Mouse (Mus musculus) urinary bladder, postnatal 10 days (tissue): Measurements from ENCODE around the gene Nek7.

Source experiments
- DNase-seq: peaks from one replicate; pipeline ENCODE4 v3.0.0; 2022; ENCODE audit warnings: low spot score

Nek7 gene

DNA sequence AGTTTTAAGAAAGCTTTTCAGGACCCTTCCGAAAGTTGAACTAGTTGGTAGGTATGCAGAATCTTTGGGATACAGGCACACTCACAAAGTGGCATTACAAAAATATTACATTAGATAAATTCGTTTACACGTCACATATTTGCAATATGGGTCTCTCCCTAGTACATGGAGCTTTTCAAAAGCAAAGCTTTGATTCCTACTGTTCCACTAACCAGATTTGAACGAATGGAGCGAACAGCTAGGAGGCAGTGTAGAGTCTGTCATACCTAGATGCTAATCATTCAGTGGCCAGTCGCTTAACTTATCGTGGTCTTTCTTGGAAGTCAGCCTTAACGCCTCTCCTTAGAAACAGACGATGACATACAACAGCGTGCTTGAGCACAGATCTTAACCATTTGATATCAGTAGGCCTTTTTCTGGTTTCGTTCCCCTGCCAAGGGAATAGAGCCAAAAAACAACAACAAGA is at the start of gene Nek7:
Gene Nek7 (minus strand): TSS at position 146 of the 466 bp plus-strand sequence.
- DNase-seq = no peak

DNA sequence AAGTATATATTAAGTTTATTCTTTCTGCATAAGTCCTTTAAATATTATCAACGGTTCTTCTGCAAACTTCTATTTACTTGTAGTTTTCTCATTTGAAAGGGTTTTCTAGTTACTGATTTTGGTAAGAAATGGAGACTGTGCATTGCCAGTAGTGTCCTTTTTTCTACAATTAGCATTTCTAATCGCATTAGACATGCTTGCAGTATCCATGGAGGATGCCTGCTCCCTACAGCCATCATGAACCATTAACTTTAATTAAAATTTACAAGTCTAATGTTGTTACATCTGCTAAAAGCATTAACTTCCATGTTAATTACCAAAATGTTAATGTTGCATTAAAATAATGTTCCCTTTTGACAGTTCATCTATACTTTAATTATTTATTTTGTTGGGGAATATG is 42.4 kb upstream of the Nek7 start:
- no peak for DNase-seq

DNA sequence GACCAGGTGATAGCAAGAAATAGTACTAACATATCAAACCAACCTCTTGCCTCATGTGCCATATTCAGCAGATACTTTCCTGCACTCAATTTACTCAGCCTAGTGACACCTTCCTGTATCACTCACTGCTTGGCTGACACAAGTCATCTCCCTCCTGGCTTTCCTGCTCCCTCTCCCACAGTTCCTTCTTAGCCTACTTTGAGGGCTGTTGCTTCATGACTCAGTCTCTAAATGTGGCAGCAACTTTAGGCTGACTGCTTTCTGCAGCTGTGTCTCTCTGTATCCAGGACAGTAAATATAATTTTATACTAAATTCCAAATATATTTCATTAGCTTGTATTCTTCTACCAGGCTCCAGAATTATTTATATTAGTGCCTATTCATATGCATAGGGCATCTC is 34.3 kb upstream of the Nek7 start:
- no peak for DNase-seq

DNA sequence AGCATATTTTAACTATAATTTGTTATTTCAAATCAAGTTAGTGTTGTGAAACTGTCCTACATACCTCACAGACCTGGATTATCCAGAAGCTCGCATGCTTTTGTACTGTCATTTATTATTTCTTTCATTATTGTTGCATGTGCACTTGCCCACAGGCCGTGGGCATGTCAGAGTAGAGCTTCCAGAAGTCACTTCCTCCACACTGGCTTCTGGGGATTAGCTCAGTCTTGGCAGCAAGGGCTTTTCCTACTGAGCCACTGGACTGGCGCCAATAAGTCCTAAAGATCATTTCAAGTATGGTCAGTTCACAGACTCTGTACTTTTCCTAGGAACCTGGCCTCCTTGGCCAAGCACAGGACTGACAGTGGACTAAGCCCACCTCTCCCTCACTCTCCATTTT is 25.1 kb upstream of the Nek7 start:
- no peak for DNase-seq

DNA sequence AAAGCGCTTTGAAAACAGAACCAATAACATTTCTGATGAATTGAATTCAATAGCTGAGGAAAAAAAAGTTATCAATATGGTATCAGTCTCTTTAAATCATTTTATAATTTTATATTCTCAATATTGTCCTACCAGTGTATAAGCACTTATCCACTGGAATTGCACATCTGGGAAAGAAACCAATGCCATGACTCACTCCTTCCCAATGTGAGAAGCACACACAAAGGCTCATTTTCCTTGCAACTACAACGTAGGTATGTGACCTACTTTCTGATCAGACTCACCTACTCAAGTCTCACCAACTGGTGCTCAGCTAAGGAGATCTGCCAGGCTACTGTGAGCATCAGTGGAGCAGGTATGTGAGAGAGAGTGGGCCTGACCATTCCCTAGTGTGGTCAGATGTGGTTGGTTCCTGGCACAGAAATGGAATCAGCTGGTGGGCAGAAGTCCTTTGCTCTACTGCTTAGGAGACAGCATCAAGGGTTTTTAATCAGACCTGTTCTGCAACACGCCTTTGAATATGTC is 23.4 kb upstream of the Nek7 start:
- no peak for DNase-seq

DNA sequence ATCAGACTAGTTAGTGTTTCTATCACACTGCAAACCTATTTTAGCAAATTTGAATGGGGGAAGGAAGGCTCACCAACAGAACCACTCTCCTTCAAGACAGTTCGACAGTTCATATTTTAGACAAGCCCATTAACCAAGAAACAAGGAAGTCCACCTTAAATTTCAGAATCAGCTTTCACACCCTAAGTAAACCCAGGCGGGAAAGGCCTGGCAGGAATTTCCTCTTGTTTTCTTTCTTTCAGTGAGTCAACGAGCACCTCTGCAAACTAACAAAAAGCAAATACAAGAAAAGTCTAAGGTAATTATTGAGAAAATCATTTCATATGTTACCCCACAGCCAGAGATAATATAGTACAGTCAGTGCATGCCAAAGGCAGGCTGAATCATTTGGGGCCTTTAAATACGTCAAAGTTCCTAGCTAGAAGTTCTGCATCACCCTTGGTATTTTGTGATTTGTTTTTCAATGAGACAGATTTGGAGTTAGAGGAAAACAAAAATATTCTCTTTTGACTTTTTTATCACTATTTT is 21.1 kb upstream of the Nek7 start:
- no peak for DNase-seq

DNA sequence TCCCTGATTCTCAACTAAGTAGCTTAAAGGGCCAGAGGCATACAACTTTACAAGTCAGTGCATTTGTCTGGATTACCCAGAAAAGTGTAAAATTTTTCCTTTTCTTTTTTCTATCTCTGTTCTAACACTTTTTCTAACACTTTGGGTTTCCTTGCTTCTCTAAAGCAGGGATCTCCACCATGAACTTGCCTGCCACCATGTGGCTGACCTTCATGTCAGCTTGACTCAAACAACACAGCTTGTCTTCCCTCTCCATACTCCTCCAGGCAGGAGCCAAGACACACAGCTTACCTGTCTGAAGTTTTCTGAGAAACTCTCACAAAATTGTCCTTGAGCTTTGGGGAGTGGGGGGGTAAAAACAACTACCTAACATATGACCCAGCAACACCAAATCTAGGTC is 17.9 kb upstream of the Nek7 start:
- no peak for DNase-seq

DNA sequence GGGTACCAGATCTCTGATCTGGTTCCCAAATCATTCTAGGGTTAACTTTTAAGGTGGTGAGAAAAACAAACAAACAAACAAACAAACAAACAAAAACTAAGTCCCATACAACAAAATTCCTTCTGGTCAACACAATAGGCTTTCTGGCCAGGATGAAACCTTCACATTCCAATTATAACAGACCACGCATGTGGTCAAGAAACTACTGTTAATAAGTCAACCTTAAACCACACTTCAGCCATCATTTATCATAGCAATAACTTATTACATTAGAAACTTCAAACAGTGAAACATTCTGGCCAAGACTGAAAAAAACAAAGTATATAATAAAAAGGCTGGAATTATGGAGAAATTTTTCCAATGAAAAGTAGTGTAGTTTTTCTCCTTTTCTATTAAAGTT is 14.6 kb upstream of the Nek7 start:
- DNase-seq = no peak

DNA sequence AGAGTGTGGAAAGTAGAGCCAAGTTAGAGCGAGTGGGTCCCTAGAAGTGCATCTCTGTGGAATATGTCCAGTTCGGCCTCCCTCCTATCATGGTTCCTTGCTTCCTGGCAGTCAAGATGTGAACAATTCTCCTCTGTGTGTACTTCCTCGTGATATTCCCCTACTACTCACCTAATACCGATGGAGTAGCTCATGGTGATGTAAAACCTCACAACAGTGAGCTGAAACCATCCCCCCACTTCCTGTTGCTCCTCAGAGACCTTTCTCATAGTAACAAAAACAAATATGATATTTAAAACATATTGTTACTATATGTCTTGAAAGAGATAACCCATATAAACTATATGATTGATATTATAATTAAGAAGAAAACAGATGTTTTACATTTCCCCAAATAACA is 9.0 kb upstream of the Nek7 start:
- no peak for DNase-seq

DNA sequence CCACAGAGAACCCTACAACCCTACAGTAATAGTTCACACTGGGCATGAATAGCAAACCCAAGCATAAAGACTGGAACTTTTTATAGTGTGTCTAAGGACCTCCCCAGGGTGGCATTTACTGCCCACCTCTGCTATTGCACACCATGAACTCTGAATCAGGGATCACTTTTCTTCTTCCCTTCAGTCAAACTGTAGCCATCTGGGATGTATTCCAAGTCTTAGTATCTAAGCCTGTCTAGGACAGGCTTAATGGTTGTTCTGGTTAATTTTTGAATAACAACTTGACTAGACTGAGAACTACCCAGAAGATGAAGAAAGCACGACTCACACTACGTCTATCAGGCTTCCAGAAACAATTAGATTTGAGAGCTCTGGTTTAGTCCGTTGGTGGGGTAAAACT is 8.5 kb upstream of the Nek7 start:
- no peak for DNase-seq

DNA sequence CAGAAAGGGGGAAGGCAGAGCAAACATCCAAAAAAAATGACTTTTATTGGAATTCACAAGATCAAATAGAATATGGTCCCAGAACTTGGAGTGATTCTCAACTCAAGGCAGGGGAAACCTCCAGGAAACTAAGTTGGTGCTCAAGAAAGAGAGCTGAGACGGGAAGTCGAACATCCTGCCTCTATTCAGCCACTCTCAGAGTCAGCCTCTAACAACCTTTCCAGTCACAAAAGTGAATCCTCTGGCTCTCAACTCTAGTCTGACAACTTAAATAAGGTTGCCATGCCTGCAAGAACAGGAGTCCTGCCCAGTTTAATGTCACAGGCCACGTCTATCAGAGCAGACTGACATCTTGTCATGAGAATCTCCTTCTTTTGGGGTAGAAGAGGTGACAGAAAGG is 7.9 kb upstream of the Nek7 start:
- DNase-seq = no peak

DNA sequence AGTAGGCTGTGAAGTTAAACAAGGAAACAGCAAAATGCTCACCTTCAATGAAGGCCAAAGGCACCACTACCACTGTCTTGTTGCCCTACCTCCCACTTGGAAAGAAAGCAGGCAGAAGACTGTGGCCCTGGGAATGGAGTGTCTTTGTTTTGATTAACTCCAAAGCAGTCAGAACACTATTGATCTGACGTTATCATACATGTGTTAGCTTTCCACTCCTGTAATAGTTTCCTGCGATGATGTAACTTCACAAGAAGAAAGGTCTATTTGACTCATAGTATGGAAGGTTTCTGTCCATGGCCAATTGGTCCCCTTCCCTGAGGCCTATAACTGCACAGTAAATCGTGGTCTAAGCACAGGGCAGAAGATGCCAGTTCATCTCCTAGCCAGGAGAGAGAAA is 6.3 kb upstream of the Nek7 start:
- no peak for DNase-seq

DNA sequence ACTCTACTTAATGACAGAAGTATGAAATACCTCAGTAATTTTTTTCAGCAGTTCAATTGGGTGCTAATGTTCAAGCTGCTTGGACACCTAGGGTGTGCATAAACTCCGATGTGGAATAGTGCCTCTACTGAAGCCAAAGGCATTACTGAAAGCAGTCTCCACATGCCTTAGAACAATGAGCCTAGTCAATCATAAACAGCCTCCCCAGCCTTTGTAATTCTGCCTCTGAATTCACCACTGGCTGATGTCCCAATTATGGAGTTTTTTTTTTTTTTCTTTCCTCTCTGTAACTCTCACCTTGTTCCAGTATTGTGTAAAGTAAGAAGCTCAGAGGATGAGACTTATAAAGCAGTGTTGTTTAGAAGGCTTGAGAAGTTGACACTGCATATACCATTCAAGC is 3.9 kb upstream of the Nek7 start:
- no peak for DNase-seq

DNA sequence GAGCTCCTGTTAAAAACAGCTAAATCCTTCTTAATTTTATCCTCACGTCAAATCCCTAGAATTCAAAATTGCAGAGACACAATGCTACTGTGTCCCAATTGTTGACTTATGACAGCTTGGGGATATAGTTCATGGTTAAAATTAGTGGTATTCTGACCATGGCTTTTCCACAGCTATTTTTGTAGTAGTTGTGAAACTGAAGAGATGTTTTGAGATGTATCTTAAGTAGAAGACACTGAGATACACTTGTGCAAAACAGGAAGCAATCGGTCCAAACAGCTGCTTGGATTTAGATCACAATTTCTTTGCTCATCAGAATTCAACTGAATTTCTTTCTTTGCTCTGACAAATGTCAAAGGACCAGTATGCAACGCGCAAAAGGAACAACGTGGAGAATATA is 2.9 kb upstream of the Nek7 start:
- no peak for DNase-seq

DNA sequence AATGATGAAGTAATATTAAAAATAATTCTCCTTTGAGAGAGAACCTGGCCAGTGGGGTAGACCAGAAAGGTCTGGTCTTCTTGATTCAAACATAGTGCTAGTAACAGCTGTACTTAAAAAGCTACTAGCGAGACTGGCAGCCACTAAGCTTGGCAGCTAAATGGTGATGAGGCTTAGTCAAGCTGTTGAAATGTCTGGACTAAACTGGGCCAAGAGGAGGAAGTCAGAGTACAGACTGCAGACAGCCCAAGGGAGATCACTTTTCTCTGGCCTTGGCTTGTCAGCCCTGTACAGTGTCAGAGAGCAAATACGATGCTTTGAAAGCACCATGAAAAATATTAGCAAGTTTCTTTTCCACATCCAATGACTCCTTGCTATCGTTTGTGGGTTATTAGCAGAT is 2.5 kb upstream of the Nek7 start:
- DNase-seq = no peak

DNA sequence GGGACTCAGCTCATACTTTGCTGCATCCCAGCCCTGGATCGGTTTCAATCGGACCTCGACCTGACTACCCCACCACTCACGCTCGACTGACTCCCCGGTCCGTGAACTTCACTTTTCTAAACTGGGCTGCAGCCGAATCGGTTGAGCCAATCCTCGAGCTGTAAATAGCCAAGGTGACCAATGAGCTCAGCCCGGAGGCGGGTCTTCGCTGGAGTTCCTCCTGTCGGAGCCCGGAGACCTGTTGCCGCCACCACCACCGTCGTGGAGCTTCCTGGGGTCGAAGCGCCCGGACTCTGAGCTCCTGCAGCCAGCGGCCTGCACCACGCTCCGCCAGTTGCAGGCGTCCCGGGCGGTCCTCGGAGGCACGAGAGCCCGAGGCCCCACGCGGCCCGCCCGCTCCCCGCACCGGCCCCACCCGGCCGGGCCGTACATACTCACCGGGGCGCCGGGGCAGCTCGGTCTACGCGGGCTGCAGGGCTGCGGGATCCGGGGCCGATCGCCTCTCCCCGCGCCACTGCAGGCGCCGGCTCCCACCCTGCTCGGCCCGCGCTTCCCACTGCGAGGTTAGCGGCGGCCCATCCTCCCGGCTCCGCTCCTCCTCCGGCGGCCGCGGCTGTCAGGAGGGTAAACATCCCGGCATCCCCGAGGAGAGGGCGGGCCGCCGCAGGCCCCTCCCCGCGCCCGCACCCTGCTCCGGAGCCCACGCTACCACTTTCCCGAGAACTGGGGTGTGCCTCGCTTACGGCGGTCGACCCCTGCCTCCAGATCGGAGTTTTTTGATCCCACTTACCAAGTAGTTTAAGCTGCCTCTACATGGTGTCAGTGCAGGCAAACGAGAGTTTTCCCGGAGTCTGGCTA is 598 bp downstream of the Nek7 start:
- peak; percentile 90 for DNase-seq

DNA sequence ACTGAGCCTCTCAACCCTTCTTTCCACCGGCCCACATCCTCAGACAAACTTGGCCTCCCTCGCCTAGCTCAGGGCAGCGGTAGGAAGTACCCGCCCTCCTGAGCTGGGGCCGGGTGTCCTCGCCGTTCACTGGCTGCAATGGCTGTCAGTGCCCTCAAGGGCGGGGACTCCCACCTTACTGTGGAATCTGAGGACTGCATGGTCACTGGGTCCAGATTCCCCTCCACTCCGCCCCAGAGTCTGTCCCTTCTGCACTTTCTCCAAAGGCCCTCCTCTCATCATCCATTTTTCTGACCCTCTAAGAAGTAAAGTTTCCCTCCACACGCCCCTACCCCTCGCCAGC is 2.0 kb downstream of the Nek7 start:
- DNase-seq = peak; percentile 51

DNA sequence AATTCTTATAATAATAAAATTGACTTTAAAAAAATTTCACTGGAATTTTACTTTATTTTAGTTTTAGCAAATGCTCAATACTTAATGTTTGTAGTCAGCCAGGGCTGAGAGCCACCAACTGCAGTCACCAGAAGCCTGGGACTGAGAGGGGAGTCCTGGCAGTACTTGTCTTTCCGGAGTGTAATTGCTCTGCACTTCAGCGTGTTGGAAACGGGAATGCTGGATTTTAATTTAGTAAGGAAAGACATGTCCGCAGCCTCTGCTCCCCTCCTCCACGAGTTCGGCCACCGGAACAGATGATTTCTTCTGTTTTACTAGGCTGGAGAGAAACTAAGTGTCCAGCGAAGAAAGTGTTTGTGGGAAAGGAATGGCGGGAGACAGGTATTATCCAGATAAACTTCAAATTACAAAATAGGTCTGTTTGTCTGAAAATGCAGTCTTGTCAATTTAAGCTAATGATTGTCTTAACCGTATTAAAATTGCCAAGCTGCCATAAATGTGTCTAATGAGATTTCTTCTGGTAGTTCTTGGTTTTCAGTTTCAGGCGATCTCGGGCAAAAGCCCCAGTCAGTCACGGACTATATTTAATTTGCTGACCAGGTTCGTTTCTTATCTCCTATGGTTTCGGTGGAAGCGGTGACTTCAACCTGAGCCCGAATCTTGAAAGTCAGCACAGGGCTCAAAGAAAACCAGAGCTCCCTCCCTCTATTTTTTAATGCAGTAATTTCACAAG is 2.5 kb downstream of the Nek7 start:
- no peak for DNase-seq

DNA sequence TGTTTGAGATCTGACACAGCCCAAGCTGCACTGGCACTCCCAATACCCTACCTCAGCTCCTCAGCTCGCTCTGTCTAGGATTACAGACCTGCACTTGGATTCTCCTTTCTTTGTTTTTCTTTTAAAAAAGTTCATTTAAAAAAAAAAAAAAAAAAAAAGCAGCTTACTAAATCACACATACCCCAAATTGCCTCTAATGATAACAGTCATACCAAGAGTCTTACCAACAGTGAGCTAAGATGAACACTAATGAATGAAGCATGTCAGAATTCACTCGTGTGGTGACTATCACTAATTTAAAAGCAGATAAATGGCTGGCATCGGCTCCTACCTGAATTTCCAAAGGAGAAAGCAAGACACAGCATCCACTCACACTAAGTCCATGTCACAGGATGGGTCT is 4.6 kb downstream of the Nek7 start:
- no peak for DNase-seq

DNA sequence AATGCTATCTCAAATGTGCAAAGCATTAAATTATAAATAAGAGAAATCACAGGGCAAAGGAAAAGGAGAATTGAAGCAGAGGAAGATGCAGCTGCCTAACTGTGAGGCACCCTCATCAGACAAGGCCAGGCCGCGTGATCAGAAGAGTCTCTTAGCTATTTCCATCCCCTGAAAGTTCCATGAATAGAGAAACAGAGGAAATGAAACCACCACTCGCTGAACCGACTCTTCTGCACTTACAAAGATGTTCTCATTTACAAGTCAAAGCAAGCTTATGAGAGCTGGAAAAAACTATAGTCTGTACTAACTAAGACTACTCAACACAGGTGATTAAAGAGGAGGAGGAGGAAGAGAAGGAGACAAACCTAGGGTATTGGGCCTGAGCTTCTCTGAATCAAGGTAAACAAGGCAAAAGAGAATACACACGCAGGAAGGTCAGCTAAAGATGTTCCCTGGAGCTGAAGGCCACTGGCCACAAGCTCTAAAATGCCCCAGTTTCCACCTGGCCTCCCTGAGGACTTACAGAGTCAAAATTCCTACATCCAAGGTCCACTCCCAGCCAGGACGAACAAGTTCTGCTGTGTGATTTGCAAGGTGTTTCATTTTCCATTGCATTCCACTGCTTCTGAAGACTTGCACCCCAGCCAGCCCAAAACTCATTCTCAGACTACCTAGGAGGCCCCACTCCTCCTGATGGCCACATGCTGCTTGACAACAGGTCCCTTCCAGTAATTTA is 5.2 kb downstream of the Nek7 start:
- no peak for DNase-seq

DNA sequence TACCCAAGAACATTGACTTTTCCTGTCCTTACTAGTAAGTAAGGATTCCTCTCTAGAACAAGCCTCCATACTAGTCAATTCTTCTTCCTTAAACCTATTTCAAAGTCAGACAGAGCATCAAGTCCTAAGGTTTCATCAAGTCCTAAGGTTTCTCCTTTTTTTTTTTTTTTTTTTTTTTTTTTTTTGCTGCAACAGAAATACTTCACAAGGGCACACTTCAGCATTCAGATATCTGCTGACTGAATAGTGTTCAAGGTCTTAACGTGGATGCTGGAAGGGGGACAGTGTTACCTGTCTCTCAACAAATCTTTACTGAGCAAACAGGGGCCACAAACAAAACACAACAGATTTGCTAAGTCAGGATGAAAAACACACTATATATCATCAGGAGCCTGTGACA is 7.8 kb downstream of the Nek7 start:
- no peak for DNase-seq

DNA sequence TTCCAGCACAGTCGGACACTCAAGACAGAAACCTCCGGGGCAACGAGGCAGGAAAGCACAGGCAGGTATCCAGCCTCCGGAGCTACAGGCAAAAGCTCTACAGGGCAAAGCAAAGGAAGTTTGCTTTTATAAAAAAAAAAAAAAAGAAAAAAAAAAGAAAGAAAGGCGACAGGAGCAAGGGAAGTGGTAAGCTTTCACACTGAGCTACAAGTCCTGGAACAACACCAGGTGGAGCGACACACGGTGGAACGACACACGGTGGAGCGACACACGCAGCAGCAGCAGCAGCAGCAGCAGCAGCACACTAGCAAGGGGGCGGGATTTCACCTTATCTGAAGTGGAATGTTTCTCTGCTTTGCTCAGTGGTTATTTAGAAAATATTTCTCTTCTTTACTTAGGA is 10.8 kb downstream of the Nek7 start:
- no peak for DNase-seq

DNA sequence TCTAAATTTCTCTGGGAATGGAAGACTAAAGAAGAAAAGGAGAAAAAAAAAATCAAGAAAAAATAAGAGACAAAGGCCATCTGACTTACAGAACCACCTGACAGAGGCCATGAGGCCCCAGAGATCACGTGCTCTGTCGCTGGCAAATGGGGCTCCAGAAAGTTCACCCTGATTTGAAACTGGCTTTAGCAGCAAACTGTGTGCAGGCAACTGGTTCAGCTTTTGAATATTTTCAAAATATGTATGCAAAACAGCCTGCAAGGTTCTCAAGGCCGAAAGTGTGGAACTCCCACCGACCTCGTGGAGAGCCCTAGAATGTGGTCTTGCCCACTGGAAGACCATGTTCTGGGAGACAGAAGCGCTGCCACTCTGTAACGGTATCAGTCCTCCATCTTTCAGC is 11.6 kb downstream of the Nek7 start:
- no peak for DNase-seq
